Mouse (Mus musculus) embryonic facial prominence, embryonic 12.5 days (tissue): Measurements from ENCODE around the gene Esrrg. TPM values are rescaled to one million over a fixed set of nuclear protein-coding genes. Genes with fewer than 3 reads are reported as not detected.

ENCODE experiments used
- ATAC-seq: fragments of 200-750 bp; cut with Nextera tagmentation; 2 replicates; pipeline ENCODE4 v1.8.0; 2017; ENCODE audit not compliant: insufficient number of reproducible peaks, insufficient read depth, low FRiP score, low TSS enrichment
- H3K27ac ChIP-seq: fragments of 300-500 bp; sonication (generic); 2 replicates; pipeline ENCODE4 v1.5.1; 2016; ENCODE audit warnings: mild to moderate bottlenecking
- H3K27me3 ChIP-seq: fragments of 300-500 bp; sonication (generic); 2 replicates; pipeline ENCODE4 v1.6.1; 2016; ENCODE audit warnings: mild to moderate bottlenecking, moderate library complexity
- H3K36me3 ChIP-seq: fragments of 300-500 bp; sonication (generic); 2 replicates; pipeline ENCODE4 v1.6.1; 2016; ENCODE audit warnings: mild to moderate bottlenecking
- H3K4me1 ChIP-seq: fragments of 300-500 bp; sonication (generic); 2 replicates; pipeline ENCODE4 v1.6.1; 2016
- H3K4me2 ChIP-seq: fragments of 300-500 bp; sonication (generic); replicated peaks from 2 replicates; pipeline ENCODE4 v1.6.1; 2016; ENCODE audit warnings: mild to moderate bottlenecking, moderate library complexity
- H3K4me3 ChIP-seq: fragments of 300-500 bp; sonication (generic); 2 replicates; pipeline ENCODE4 v1.5.1; 2016; ENCODE audit warnings: mild to moderate bottlenecking
- H3K9ac ChIP-seq: fragments of 300-500 bp; sonication (generic); 2 replicates; pipeline ENCODE4 v1.6.1; 2016; ENCODE audit warnings: mild to moderate bottlenecking, moderate library complexity
- H3K9me3 ChIP-seq: fragments of 300-500 bp; sonication (generic); 2 replicates; pipeline ENCODE4 v1.6.1; 2016; ENCODE audit warnings: mild to moderate bottlenecking, moderate library complexity
- WGBS: fragments of 180-500 bp; shearing (Covaris S2); methylation state at CpG from one replicate; pipeline ENCODE4 v1.1.7; 2016; 5-methylcytosine and 5-hydroxymethylcytosine counted together
- polyA plus RNA-seq: library from polyadenylated mRNA; unstranded; fragments of >200 nt; fragmentation: Nextera tagmentation; extraction: Ambion mirVana; gene quantifications from 2 replicates; pipeline ENCODE4 v1.2.1, GENCODE M21; 2016

Esrrg gene
- polyA plus RNA-seq, 1 experiment from 2014 or later = 2.1 TPM

DNA sequence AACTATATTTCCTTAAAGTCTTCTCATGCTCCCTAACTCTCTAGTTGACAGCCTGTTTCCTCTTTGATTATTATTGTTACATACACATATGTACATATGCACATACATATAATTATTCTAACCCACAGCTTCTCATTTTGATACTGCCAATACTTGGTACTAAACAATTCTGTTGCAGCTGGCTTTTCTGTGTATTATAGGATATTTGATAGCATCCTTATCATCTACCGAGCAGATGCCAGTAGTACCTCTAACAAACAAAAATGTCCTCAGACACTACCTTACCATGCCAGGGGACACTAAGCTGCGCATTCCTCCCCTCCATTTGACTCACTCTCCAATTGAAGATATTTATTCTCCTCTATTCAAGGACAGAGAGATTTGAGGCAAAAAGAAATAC is 543.4 kb downstream of the Esrrg start:
- Histone ChIP-seq H3K27ac (no peak overlapping the region), H3K36me3 (no peaks in the 10 kb centered on the region), H3K9me3 (no peaks in the 10 kb centered on the region), H3K4me3 (no peak overlapping the region), H3K9ac (no peak overlapping the region), H3K27me3 (no peaks in the 10 kb centered on the region), H3K4me2 (no peak overlapping the region), H3K4me1 (no peaks in the 10 kb centered on the region)
- no peak for ATAC-seq
- WGBS = 92% methylated on average over 2 of the region's 2 CpGs

DNA sequence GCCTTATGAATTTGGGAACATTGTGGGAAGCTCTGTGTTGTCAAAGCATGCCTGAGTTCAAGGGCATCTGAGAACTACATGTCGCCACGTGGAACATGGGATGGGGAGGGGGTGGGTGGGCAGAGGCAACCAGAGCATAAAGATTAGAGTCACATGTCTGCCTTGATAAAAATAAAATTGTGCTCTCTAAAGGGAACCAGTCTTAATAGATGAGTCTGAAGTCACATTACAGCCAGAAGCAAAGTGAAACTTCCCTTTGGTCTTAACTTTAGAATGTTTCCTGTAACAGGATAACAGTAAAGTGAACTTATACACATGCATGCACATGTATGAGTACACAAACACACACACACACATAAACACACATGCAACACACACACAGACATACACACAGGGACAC is 545.1 kb downstream of the Esrrg start:
- no peak for ATAC-seq
- WGBS = 70% methylated on average over 2 of the region's 2 CpGs
- H3K9me3 ChIP-seq = no peaks in the 10 kb centered on the region
- no peak overlapping the region for H3K9ac ChIP-seq
- no peak overlapping the region for H3K27ac ChIP-seq
- H3K4me1 ChIP-seq = no peaks in the 10 kb centered on the region
- no peak overlapping the region for H3K4me2 ChIP-seq
- no peaks in the 10 kb centered on the region for H3K27me3 ChIP-seq
- no peak overlapping the region for H3K4me3 ChIP-seq
- H3K36me3 ChIP-seq = no peaks in the 10 kb centered on the region

DNA sequence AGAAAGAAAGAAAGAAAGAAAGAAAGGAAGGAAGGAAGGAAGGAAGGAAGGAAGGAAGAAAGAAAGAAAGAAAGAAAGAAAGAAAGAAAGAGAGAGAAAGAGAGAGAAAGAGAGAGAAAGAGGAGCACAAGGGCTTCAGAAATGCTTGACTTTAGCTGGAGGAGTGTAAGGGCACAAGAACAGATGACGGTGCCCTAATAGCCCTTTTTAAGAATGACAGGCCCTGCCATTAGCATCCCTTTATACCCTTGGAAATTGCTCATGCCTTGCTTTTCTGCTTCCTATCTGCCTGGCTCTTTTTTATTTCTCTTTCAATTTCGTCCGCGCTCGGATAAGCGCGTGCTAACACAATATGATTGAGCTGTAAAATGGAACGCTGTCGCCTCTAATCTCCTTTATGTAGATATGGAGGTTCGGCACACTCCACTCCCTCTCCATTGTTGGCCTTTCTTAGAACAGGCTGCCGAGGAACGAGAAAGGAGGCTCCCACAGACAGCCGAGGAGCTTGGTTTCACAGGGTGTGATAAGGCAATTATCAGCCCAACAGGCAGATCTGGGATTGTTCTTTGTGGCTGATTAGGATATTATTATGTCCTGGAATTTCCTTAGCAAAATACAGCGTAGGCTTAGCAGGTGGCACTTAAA is 546.0 kb downstream of the Esrrg start:
- H3K27me3 ChIP-seq = no peaks in the 10 kb centered on the region
- WGBS = 67% methylated on average over 14 of the region's 14 CpGs
- no peaks in the 10 kb centered on the region for H3K36me3 ChIP-seq
- no peak overlapping the region for H3K27ac ChIP-seq
- no peak for ATAC-seq
- no peaks in the 10 kb centered on the region for H3K9me3 ChIP-seq
- H3K4me3 ChIP-seq = no peak overlapping the region
- no peaks in the 10 kb centered on the region for H3K4me1 ChIP-seq
- H3K4me2 ChIP-seq = no peak overlapping the region
- H3K9ac ChIP-seq = no peak overlapping the region

DNA sequence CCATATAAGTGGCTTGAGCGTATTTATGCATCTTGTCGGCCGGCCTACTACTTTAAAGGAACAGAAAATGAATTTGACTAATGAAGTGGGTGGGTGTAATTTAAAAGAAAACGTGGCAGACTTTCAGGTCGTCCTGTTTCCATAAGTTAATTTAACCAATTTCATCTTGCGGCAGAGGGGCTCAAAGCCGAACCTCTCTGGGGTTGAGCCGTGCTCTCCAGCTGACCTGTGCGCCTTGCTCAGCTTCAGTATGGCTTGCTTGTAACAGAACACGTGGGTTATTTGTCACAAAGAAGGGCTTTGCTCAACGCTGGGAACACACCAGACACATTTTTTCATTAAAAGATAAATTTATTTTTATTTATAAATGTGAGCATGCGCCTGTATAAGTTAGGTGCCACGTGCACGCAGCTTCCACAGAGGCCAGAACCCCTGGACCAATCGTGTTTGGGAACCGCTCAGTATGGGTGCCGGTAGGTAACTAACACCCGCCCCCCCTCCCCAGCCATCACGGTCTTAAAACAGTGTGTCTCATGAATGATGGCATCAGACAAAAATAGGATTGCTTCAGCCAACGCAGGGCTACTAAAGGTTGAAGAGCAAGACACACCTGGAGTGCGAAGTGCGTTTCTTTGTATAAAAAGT is 546.7 kb downstream of the Esrrg start:
- no peak overlapping the region for H3K9ac ChIP-seq
- no peak overlapping the region for H3K4me3 ChIP-seq
- no peak overlapping the region for H3K27ac ChIP-seq
- H3K27me3 ChIP-seq = no peaks in the 10 kb centered on the region
- no peaks in the 10 kb centered on the region for H3K4me1 ChIP-seq
- H3K36me3 ChIP-seq = no peaks in the 10 kb centered on the region
- WGBS = 83% methylated on average over 22 of the region's 22 CpGs
- ATAC-seq = no peak
- H3K4me2 ChIP-seq = no peak overlapping the region
- no peaks in the 10 kb centered on the region for H3K9me3 ChIP-seq

DNA sequence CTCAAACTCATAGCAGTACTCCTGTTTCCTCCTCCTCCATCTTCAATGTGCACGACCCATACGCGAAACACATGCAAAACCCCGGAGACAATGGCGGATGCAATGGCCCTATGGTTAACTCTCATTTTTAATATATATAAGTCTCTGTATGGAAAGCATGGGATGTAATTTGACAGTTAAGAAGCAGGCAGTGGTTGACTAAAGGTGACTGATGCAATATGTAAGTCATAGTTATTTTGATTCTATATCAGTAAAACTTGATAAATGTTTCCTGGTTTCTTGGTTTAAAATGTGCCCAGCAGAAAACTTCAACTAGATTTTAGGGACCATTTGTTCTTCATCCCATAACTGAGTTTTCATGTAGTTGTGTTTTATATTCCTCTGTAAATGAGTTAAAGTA is 547.9 kb downstream of the Esrrg start:
- 97% methylated on average over 5 of the region's 5 CpGs for WGBS
- Histone ChIP-seq H3K9me3 (no peaks in the 10 kb centered on the region), H3K36me3 (no peaks in the 10 kb centered on the region), H3K9ac (no peak overlapping the region), H3K27ac (no peak overlapping the region), H3K4me2 (no peak overlapping the region), H3K4me3 (no peak overlapping the region), H3K4me1 (no peaks in the 10 kb centered on the region), H3K27me3 (no peaks in the 10 kb centered on the region)
- no peak for ATAC-seq

DNA sequence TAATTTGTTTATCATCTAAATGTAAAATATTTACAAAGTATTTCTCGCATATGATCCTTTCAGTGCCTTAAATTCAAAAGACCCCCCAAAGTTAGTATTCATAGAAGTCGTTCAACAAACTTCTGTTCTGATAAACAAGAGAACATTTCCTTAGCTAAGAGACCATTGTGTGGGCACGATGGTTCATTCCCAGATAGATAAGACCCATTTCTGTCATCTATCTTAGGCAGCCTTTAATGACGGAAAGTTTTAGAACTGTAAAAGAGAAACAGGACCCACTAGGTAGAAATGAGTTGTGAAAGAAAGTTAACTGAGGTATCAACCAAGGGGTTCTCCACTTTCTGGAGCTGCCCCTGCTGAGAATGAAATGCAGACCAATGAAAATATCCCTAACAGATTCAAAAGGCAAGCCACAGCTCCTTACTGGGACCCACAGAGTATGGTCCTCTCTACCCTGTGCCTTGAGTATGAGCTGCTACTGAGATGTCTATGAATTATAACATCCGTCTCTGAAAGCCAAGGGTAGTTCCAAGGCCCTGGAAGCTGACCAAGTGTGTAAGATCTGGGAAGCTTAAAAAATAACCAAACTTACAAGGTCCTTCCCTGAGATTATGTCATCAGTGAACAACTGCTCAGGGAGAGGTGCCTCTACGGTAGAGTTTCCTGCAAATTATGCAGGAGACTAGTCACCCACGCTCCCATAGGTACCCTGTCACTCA is 548.8 kb downstream of the Esrrg start:
- Histone ChIP-seq H3K4me1 (no peaks in the 10 kb centered on the region), H3K9ac (no peak overlapping the region), H3K27me3 (no peaks in the 10 kb centered on the region), H3K4me3 (no peak overlapping the region), H3K36me3 (no peaks in the 10 kb centered on the region), H3K9me3 (no peaks in the 10 kb centered on the region), H3K4me2 (no peak overlapping the region), H3K27ac (no peak overlapping the region)
- ATAC-seq = no peak
- WGBS = 88% methylated on average over 7 of the region's 7 CpGs

DNA sequence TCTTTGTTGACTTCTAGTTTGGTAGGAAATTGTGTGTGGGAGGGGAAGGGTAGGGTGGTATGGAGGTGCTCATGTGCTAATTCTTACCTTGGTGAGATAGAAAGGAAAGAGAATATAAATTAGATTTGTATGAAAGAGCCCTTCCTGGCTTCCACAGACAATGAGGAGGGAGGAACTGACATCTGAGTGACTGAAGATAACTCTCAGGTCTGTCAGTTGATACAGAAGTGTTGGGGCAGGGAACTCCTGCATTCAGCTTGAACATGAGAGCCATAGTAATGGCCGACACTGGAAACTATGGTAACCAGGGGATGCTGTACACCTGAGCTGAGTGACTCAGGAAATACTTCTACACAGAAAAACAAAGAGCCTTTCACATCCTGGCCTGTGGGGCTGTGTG is 550.1 kb downstream of the Esrrg start:
- Histone ChIP-seq H3K4me3 (no peak overlapping the region), H3K36me3 (no peaks in the 10 kb centered on the region), H3K9me3 (no peaks in the 10 kb centered on the region), H3K27me3 (no peaks in the 10 kb centered on the region), H3K4me2 (no peak overlapping the region), H3K27ac (no peak overlapping the region), H3K9ac (no peak overlapping the region), H3K4me1 (no peaks in the 10 kb centered on the region)
- WGBS = 68% methylated on average over 1 of the region's 1 CpGs
- no peak for ATAC-seq

DNA sequence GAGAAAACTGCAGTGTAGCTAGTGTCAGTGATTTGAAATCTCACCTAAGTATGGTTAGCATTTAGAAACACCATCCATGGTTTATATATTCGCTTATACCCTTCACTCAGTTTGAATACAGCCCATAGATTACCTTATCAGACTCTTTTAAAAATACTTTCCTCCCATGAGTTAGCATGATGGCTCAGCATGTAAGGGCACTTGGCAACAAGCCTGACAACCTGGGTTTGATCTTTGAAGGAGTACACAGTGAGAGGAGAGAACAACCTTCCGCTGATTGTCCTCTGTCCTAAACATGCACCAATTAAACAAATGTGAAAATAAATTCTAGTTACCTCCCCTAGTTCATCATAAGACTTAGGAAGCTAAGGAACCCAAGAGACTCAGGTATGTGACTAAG is 550.5 kb downstream of the Esrrg start:
- Histone ChIP-seq H3K4me1 (no peaks in the 10 kb centered on the region), H3K9ac (no peak overlapping the region), H3K4me2 (no peak overlapping the region), H3K36me3 (no peaks in the 10 kb centered on the region), H3K9me3 (no peaks in the 10 kb centered on the region), H3K27me3 (no peaks in the 10 kb centered on the region), H3K27ac (no peak overlapping the region), H3K4me3 (no peak overlapping the region)
- no peak for ATAC-seq
- WGBS = 90% methylated on average over 2 of the region's 2 CpGs

DNA sequence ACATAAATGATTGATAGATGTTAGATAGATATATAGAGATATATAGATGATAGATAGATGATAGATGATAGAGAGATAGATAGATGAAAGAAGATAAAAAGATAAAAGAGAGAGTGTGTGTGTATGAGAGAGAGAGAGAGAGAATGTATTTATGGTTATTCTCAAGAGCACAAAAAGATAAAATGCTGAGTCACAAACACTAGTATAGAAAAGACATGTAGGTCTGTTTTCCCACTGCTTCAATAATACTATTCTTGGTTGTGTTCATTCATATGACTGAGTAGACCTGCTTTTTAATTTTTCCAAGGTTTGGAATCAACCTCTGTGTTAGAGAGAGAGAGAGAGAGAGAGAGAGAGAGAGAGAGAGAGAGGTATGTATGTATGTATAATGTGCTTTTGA is 554.5 kb downstream of the Esrrg start:
- H3K4me1 ChIP-seq = no peaks in the 10 kb centered on the region
- H3K27ac ChIP-seq = no peak overlapping the region
- no peaks in the 10 kb centered on the region for H3K36me3 ChIP-seq
- no peak overlapping the region for H3K4me3 ChIP-seq
- H3K27me3 ChIP-seq = no peaks in the 10 kb centered on the region
- H3K4me2 ChIP-seq = no peak overlapping the region
- H3K9me3 ChIP-seq = no peaks in the 10 kb centered on the region
- no peak overlapping the region for H3K9ac ChIP-seq
- ATAC-seq = no peak

DNA sequence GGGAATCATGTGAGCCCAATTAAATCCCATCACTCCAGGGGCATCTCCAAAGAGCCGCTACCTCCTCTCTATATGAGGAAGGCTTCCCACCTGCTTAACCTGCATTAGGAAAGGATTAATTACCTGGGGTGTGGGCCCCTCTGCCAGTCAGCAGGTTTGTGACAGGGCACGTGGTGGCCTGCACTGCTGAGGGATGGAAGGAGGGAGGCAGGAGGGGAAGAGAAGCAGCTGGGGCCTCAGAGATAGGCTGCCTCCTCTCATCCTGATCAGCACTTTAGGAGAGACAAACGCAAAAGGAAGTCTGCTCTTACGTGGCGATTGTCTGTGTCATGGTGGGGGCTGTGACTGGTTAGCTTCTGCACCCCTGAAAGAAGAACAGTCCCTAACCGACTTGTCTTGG is 555.7 kb downstream of the Esrrg start:
- Histone ChIP-seq H3K9ac (no peak overlapping the region), H3K27ac (no peak overlapping the region), H3K4me3 (no peak overlapping the region), H3K27me3 (no peaks in the 10 kb centered on the region), H3K4me1 (no peaks in the 10 kb centered on the region), H3K4me2 (no peak overlapping the region), H3K9me3 (no peaks in the 10 kb centered on the region), H3K36me3 (no peaks in the 10 kb centered on the region)
- no peak for ATAC-seq
- 54% methylated on average over 6 of the region's 6 CpGs for WGBS

DNA sequence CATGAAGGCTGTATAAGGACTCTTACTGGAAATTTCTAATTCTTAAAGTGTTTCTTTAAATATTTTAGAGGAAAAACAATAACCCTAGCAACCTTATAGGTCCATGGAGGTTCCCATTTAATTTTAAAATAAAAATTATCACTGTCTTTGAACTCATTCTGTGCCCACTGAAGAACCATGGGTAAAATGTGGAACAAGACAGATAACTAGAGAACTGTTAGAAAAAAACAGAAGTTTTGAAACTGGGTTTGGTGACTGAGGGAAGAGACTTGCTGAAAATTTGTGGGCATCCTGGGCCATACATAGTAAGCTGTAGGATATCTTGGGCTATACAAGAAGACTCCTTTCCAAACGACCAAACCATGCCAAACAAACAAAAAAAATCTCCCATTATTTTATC is 565.3 kb downstream of the Esrrg start:
- Histone ChIP-seq H3K9me3 (no peaks in the 10 kb centered on the region), H3K4me2 (no peak overlapping the region), H3K27me3 (no peaks in the 10 kb centered on the region), H3K9ac (no peak overlapping the region), H3K36me3 (no peaks in the 10 kb centered on the region), H3K27ac (no peak overlapping the region), H3K4me3 (no peak overlapping the region), H3K4me1 (no peaks in the 10 kb centered on the region)
- 61% methylated on average over 1 of the region's 1 CpGs for WGBS
- ATAC-seq = no peak

DNA sequence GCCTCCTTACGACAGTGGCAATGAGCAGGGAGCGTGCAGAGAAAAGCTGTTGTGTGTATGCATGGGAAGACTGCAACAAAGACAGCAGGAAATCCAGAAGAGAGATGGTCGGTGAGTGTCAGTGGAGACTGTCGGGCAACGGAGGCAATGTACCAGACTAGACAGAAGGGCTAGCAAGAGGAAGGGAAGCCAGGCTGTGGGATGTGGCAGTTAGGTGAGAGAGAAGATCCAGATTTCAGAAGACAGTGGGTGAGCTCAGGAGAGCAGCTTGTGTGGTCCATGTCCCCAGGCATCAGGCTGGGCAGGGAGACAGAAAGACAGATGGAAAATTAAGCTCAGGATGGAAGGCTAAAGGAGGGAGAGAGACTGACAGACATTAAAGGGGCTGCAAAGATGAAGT is 574.4 kb downstream of the Esrrg start:
- WGBS = 84% methylated on average over 5 of the region's 5 CpGs
- no peak for ATAC-seq
- Histone ChIP-seq H3K4me1 (no peaks in the 10 kb centered on the region; the same call in 1 of the 2 replicates), H3K27me3 (no peaks in the 10 kb centered on the region), H3K36me3 (no peaks in the 10 kb centered on the region), H3K4me3 (no peak overlapping the region), H3K9ac (no peak overlapping the region), H3K4me2 (no peak overlapping the region), H3K27ac (no peak overlapping the region), H3K9me3 (no peaks in the 10 kb centered on the region)
